Mouse (Mus musculus) A20 (cell line): ENCODE measurements around the gene Dpm1.

Experiments
- DNase-seq: peaks from one replicate; pipeline ENCODE4 v3.0.0-alpha.2; 2011; ENCODE audit warnings: low read depth, low spot score

The Dpm1 gene

GRCm38 (mm10) chr2:168229116-168230025 is 1.0 kb downstream of the Dpm1 start:
- peak; percentile 68 for DNase-seq

GRCm38 (mm10) chr2:168223326-168223725 is 7.1 kb downstream of the Dpm1 start:
- no peak for DNase-seq

GRCm38 (mm10) chr2:168213788-168214397 is 16.5 kb downstream of the Dpm1 start:
- no peak for DNase-seq

GRCm38 (mm10) chr2:168207883-168208282 is 22.5 kb downstream of the Dpm1 start:
- DNase-seq = peak; percentile 38

- peak; percentile 99 for DNase-seq
These were observed 23.4 kb downstream of the Dpm1 start, which contains the start of gene Adnp for GRCm38 (mm10) chr2:168206725-168207644. Adnp (minus strand) TSS chr2:168207112.

- no peak for DNase-seq
These were observed 24.4 kb downstream of the Dpm1 start for GRCm38 (mm10) chr2:168205681-168206631.

- peak; percentile 96 for DNase-seq
These were observed 25.1 kb downstream of the Dpm1 start for GRCm38 (mm10) chr2:168205265-168205664.

- DNase-seq = no peak
These were observed 25.9 kb downstream of the Dpm1 start for GRCm38 (mm10) chr2:168204476-168204999.

- no peak for DNase-seq
These were observed 30.2 kb downstream of the Dpm1 start for GRCm38 (mm10) chr2:168200014-168200691.

- no peak for DNase-seq
These were observed 30.9 kb downstream of the Dpm1 start for GRCm38 (mm10) chr2:168199476-168199875.

GRCm38 (mm10) chr2:168198421-168198820 is 32.0 kb downstream of the Dpm1 start:
- no peak for DNase-seq

GRCm38 (mm10) chr2:168195721-168196120 is 34.7 kb downstream of the Dpm1 start:
- no peak for DNase-seq

- no peak for DNase-seq
These were observed 36.7 kb downstream of the Dpm1 start for GRCm38 (mm10) chr2:168193685-168194084.

GRCm38 (mm10) chr2:168191856-168192255 is 38.5 kb downstream of the Dpm1 start:
- no peak for DNase-seq

GRCm38 (mm10) chr2:168175946-168176345 is 54.4 kb downstream of the Dpm1 start:
- no peak for DNase-seq

GRCm38 (mm10) chr2:168170167-168170685 is 60.2 kb downstream of the Dpm1 start:
- DNase-seq = no peak

GRCm38 (mm10) chr2:168169800-168170113 is 60.6 kb downstream of the Dpm1 start:
- no peak for DNase-seq

- DNase-seq = no peak
These were observed 61.2 kb downstream of the Dpm1 start for GRCm38 (mm10) chr2:168168892-168169799.

- no peak for DNase-seq
These were observed 62.6 kb downstream of the Dpm1 start for GRCm38 (mm10) chr2:168167781-168168180.
